Mouse (Mus musculus): ENCODE measurements around the gene Efcab3.
"Not testable (repeated sequence)": the region's sequence is repeated elsewhere in the genome, so short reads cannot be mapped to it uniquely, and the experiment has no call there.

Efcab3 gene

GRCm38 (mm10) chr11:105063292-105063691 lies at the start of gene Efcab3:
Gene Efcab3 (plus strand): TSS chr11:105063592.
- no peak for DNase-seq (ENCODE audit: extremely low read depth, insufficient read length, low spot score)

- no peak for DNase-seq (ENCODE audit: extremely low read depth, insufficient read length, low spot score)
Measured at GRCm38 (mm10) chr11:105021071-105021470, 42.3 kb upstream of the Efcab3 start.

GRCm38 (mm10) chr11:105028744-105029348 lies 34.5 kb upstream of the Efcab3 start:
- DNase-seq (ENCODE audit: extremely low read depth, insufficient read length, low spot score), result peak; percentile 36

- no peak for DNase-seq (ENCODE audit: extremely low read depth, insufficient read length, low spot score)
Measured at GRCm38 (mm10) chr11:105029525-105029924, 33.9 kb upstream of the Efcab3 start.

- DNase-seq (ENCODE audit: extremely low read depth, insufficient read length, low spot score), result no peak
Measured at GRCm38 (mm10) chr11:105030229-105030628, 33.2 kb upstream of the Efcab3 start.

- no peak for DNase-seq (ENCODE audit: extremely low read depth, insufficient read length, low spot score)
Measured at GRCm38 (mm10) chr11:105031103-105031502, 32.3 kb upstream of the Efcab3 start.

GRCm38 (mm10) chr11:105035081-105035480 lies 28.3 kb upstream of the Efcab3 start:
- no peak for DNase-seq (ENCODE audit: extremely low read depth, insufficient read length, low spot score)

GRCm38 (mm10) chr11:105112448-105112847 lies 49.1 kb downstream of the Efcab3 start:
- DNase-seq (ENCODE audit: extremely low read depth, insufficient read length, low spot score), result not testable (repeated sequence)

- no peak for DNase-seq (ENCODE audit: extremely low read depth, insufficient read length, low spot score)
Measured at GRCm38 (mm10) chr11:105117814-105118213, 54.4 kb downstream of the Efcab3 start.

- no peak for DNase-seq (ENCODE audit: extremely low read depth, insufficient read length, low spot score)
Measured at GRCm38 (mm10) chr11:105120551-105121061, 57.2 kb downstream of the Efcab3 start.

GRCm38 (mm10) chr11:105121792-105122191 lies 58.4 kb downstream of the Efcab3 start:
- not testable (repeated sequence) for DNase-seq (ENCODE audit: extremely low read depth, insufficient read length, low spot score)

GRCm38 (mm10) chr11:105123986-105124385 lies 60.6 kb downstream of the Efcab3 start:
- DNase-seq (ENCODE audit: extremely low read depth, insufficient read length, low spot score), result peak; percentile 34

- DNase-seq (ENCODE audit: extremely low read depth, insufficient read length, low spot score), result peak; percentile 83
Measured at GRCm38 (mm10) chr11:105125735-105126519, 62.5 kb downstream of the Efcab3 start, which contains the start of gene Mettl2. Gene Mettl2 (plus strand): TSS chr11:105126425.

- DNase-seq (ENCODE audit: extremely low read depth, insufficient read length, low spot score), result peak; percentile 67
Measured at GRCm38 (mm10) chr11:105126520-105127029, 63.2 kb downstream of the Efcab3 start.

- DNase-seq (ENCODE audit: extremely low read depth, insufficient read length, low spot score), result no peak
Measured at GRCm38 (mm10) chr11:105135692-105136091, 72.3 kb downstream of the Efcab3 start.

GRCm38 (mm10) chr11:105137255-105137654 lies 73.9 kb downstream of the Efcab3 start:
- not testable (repeated sequence) for DNase-seq (ENCODE audit: extremely low read depth, insufficient read length, low spot score)

- not testable (repeated sequence) for DNase-seq (ENCODE audit: extremely low read depth, insufficient read length, low spot score)
Measured at GRCm38 (mm10) chr11:105140512-105140911, 77.1 kb downstream of the Efcab3 start.

GRCm38 (mm10) chr11:105141115-105141514 lies 77.7 kb downstream of the Efcab3 start:
- no peak for DNase-seq (ENCODE audit: extremely low read depth, insufficient read length, low spot score)

GRCm38 (mm10) chr11:105143564-105143963 lies 80.2 kb downstream of the Efcab3 start:
- no peak for DNase-seq (ENCODE audit: extremely low read depth, insufficient read length, low spot score)

- no peak for DNase-seq (ENCODE audit: extremely low read depth, insufficient read length, low spot score)
Measured at GRCm38 (mm10) chr11:105144084-105144483, 80.7 kb downstream of the Efcab3 start.

- no peak for DNase-seq (ENCODE audit: extremely low read depth, insufficient read length, low spot score)
Measured at GRCm38 (mm10) chr11:105144508-105145210, 81.3 kb downstream of the Efcab3 start.
